Mouse (Mus musculus) embryonic fibroblast, embryonic 13.5 days (primary cell): ENCODE measurements around the gene Nr1h4.

Source experiments
- CTCF ChIP-seq: IDR thresholded peaks from 2 replicates; pipeline ENCODE4 v1.5.1; 2011; ENCODE audit warnings: mild to moderate bottlenecking, control low read depth, low read length, moderate library complexity, borderline replicate concordance; ENCODE audit not compliant: insufficient read depth
- POLR2A ChIP-seq: IDR thresholded peaks from 2 replicates; pipeline ENCODE4 v1.6.1; 2011; ENCODE audit warnings: low read depth, mild to moderate bottlenecking, control low read depth, low read length, moderate library complexity

- no peak for TF ChIP-seq CTCF
- TF ChIP-seq POLR2A, result no peak
These were observed 110.1 kb downstream of the Nr1h4 start for GRCm38 (mm10) chr10:89423164-89423778.
